Mouse (Mus musculus): Measurements from ENCODE around the gene Ankrd10. TPM values are rescaled to one million over a fixed set of nuclear protein-coding genes. Genes with fewer than 3 reads are reported as not detected.
"Not testable (repeated sequence)": the region's sequence is repeated elsewhere in the genome, so short reads cannot be mapped to it uniquely, and the experiment has no call there.

Ankrd10 gene
- 14.8 and 21.1 TPM in 2 replicates for total RNA-seq (2015; ENCODE audit: low replicate concordance)
- 5.5 and 6.3 TPM in 2 replicates for total RNA-seq (2017; ENCODE audit: low replicate concordance)

GRCm38 (mm10) chr8:11635611-11636081 lies at the start of gene Ankrd10:
TSS of gene Ankrd10 (minus strand) at chr8:11635757.
- ATAC-seq (replicated peaks; ENCODE audit: low FRiP score, poor library complexity, severe bottlenecking), result peak; percentile 95

- no peak for ATAC-seq (replicated peaks; ENCODE audit: low FRiP score, poor library complexity, severe bottlenecking)
Measured at GRCm38 (mm10) chr8:11684558-11684957, 49.0 kb upstream of the Ankrd10 start.

- ATAC-seq (replicated peaks; ENCODE audit: low FRiP score, poor library complexity, severe bottlenecking), result no peak
Measured at GRCm38 (mm10) chr8:11668308-11668707, 32.8 kb upstream of the Ankrd10 start.

- ATAC-seq (replicated peaks; ENCODE audit: low FRiP score, poor library complexity, severe bottlenecking), result not testable (repeated sequence)
Measured at GRCm38 (mm10) chr8:11666023-11666716, 30.6 kb upstream of the Ankrd10 start.

- ATAC-seq (replicated peaks; ENCODE audit: low FRiP score, poor library complexity, severe bottlenecking), result no peak
Measured at GRCm38 (mm10) chr8:11661969-11662368, 26.4 kb upstream of the Ankrd10 start.

GRCm38 (mm10) chr8:11650021-11650420 lies 14.5 kb upstream of the Ankrd10 start:
- no peak for ATAC-seq (replicated peaks; ENCODE audit: low FRiP score, poor library complexity, severe bottlenecking)

- ATAC-seq (replicated peaks; ENCODE audit: low FRiP score, poor library complexity, severe bottlenecking), result no peak
Measured at GRCm38 (mm10) chr8:11643123-11643522, 7.6 kb upstream of the Ankrd10 start.

GRCm38 (mm10) chr8:11640606-11641005 lies 5.0 kb upstream of the Ankrd10 start:
- no peak for ATAC-seq (replicated peaks; ENCODE audit: low FRiP score, poor library complexity, severe bottlenecking)

- ATAC-seq (replicated peaks; ENCODE audit: low FRiP score, poor library complexity, severe bottlenecking), result no peak
Measured at GRCm38 (mm10) chr8:11637531-11637930, 2.0 kb upstream of the Ankrd10 start.

- peak; percentile 78 for ATAC-seq (replicated peaks; ENCODE audit: low FRiP score, poor library complexity, severe bottlenecking)
Measured at GRCm38 (mm10) chr8:11636324-11637057, 934 bp upstream of the Ankrd10 start.

GRCm38 (mm10) chr8:11635012-11635577 lies 462 bp downstream of the Ankrd10 start:
- peak; percentile 48 for ATAC-seq (replicated peaks; ENCODE audit: low FRiP score, poor library complexity, severe bottlenecking)

- no peak for ATAC-seq (replicated peaks; ENCODE audit: low FRiP score, poor library complexity, severe bottlenecking)
Measured at GRCm38 (mm10) chr8:11634331-11635011, 1.1 kb downstream of the Ankrd10 start.

GRCm38 (mm10) chr8:11633414-11633813 lies 2.1 kb downstream of the Ankrd10 start:
- ATAC-seq (replicated peaks; ENCODE audit: low FRiP score, poor library complexity, severe bottlenecking), result no peak

GRCm38 (mm10) chr8:11632406-11632805 lies 3.2 kb downstream of the Ankrd10 start:
- no peak for ATAC-seq (replicated peaks; ENCODE audit: low FRiP score, poor library complexity, severe bottlenecking)

- ATAC-seq (replicated peaks; ENCODE audit: low FRiP score, poor library complexity, severe bottlenecking), result no peak
Measured at GRCm38 (mm10) chr8:11629206-11629605, 6.4 kb downstream of the Ankrd10 start.

- no peak for ATAC-seq (replicated peaks; ENCODE audit: low FRiP score, poor library complexity, severe bottlenecking)
Measured at GRCm38 (mm10) chr8:11628506-11629132, 6.9 kb downstream of the Ankrd10 start.

- no peak for ATAC-seq (replicated peaks; ENCODE audit: low FRiP score, poor library complexity, severe bottlenecking)
Measured at GRCm38 (mm10) chr8:11627717-11628116, 7.8 kb downstream of the Ankrd10 start.

GRCm38 (mm10) chr8:11625084-11625483 lies 10.5 kb downstream of the Ankrd10 start:
- no peak for ATAC-seq (replicated peaks; ENCODE audit: low FRiP score, poor library complexity, severe bottlenecking)

- no peak for ATAC-seq (replicated peaks; ENCODE audit: low FRiP score, poor library complexity, severe bottlenecking)
Measured at GRCm38 (mm10) chr8:11619091-11619490, 16.5 kb downstream of the Ankrd10 start.

- ATAC-seq (replicated peaks; ENCODE audit: low FRiP score, poor library complexity, severe bottlenecking), result no peak
Measured at GRCm38 (mm10) chr8:11618063-11618462, 17.5 kb downstream of the Ankrd10 start.

Measured in erythroblast, adult 5-6 weeks (primary cell).